Mouse (Mus musculus): ENCODE measurements around the gene Cntnap1. TPM values are rescaled to one million over a fixed set of nuclear protein-coding genes. Genes with fewer than 3 reads are reported as not detected.

Gene Cntnap1
- polyA plus RNA-seq, 1 experiment = 0.28 TPM

DNA sequence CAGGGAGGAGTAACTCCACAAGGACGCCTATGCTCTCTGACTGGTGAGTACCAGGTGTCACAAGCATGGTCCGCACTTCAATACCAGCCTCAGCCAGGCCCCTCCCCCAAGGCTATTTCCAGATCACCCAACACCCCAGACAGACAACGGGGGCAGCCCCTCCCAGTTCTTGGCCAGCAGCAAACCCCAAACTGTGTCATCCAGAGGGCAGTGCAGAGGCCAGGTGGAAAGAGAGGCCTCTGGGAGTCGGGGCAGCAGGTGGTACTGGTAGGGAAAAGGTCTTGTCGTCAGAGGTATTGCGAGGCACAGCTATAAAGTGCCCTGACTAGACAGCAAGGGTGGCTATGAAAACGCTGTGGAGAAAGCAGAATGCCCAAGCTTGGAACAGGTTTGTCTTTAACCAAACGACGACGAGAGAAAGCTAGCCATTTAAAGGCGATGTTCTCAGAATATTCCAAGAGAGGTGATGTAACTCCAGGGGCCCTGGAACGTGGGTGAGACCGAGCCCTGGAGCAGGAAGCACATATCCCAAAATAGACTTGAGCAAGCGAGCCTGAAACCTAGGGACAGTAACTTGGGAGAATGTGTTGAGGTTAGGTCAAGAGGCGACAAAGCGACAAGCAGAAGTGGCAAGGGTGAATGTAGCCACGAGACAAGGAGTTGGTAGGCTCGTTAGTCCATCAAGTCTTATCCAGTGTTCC lies 40.1 kb upstream of the Cntnap1 start:
- Histone ChIP-seq H3K79me2 (ENCODE audit: control insufficient read depth, insufficient read depth) (no peaks in the 10 kb centered on the region), H3K36me3 (ENCODE audit: control insufficient read depth, insufficient read depth) (peaks cover 15% of the 10 kb centered on the region), H3ac (ENCODE audit: control insufficient read depth, insufficient read length, low read depth) (no peak overlapping the region), H3K27me3 (ENCODE audit: control insufficient read depth, insufficient read depth, insufficient read length) (no peaks in the 10 kb centered on the region), H3K79me3 (ENCODE audit: low read depth) (no peaks in the 10 kb centered on the region), H3K4me3 (ENCODE audit: insufficient read depth, poor library complexity, severe bottlenecking) (no peak overlapping the region)
- TF ChIP-seq MAX (IDR thresholded peaks at IDR 0.05) (no peak), MYOD1 (IDR thresholded peaks at IDR 0.05; ENCODE audit: control insufficient read depth, insufficient read length, low read depth) (no peak), CTCF (IDR thresholded peaks at IDR 0.05; ENCODE audit: control insufficient read depth, insufficient read depth, insufficient read length) (no peak)

DNA sequence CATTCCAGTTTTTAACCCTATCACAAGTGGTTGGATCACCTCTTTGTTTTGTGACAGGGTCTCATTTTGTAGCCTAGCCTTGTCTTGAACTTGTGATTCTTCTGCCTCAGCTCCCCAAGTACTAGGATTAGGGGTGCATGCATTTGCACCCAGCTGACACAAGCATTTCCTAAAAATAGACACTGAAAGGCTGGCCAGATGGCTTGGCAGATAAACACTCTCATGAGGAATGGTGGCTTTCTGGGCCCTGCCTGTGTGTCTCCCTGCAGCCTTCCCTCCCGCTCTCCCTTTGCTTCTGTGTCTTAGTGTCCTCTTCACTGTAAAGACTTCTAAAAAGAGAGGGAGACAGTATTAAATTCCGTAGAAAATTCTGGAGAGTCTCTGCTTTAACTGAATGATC lies 39.1 kb upstream of the Cntnap1 start:
- Histone ChIP-seq H3K79me2 (ENCODE audit: control insufficient read depth, insufficient read depth) (no peaks in the 10 kb centered on the region), H3ac (ENCODE audit: control insufficient read depth, insufficient read length, low read depth) (no peak overlapping the region), H3K27me3 (ENCODE audit: control insufficient read depth, insufficient read depth, insufficient read length) (no peaks in the 10 kb centered on the region), H3K36me3 (ENCODE audit: control insufficient read depth, insufficient read depth) (peaks cover 7% of the 10 kb centered on the region), H3K79me3 (ENCODE audit: low read depth) (no peaks in the 10 kb centered on the region), H3K4me3 (ENCODE audit: insufficient read depth, poor library complexity, severe bottlenecking) (no peak overlapping the region)
- no peak for TF ChIP-seq USF1 (IDR thresholded peaks at IDR 0.05; ENCODE audit: low read depth)
- TF ChIP-seq CEBPB (IDR thresholded peaks at IDR 0.05; ENCODE audit: low read depth) = no peak
- no peak for TF ChIP-seq MYOD1 (IDR thresholded peaks at IDR 0.05; ENCODE audit: control insufficient read depth, insufficient read length, low read depth)
- no peak for TF ChIP-seq FOSL1 (IDR thresholded peaks at IDR 0.05; ENCODE audit: insufficient read depth, low read length, poor library complexity, severe bottlenecking)
- TF ChIP-seq CTCF (IDR thresholded peaks at IDR 0.05; ENCODE audit: control insufficient read depth, insufficient read depth, insufficient read length) = no peak
- no peak for TF ChIP-seq MYOG (IDR thresholded peaks at IDR 0.05; ENCODE audit: control insufficient read depth, extremely low read depth, insufficient read length)
- no peak for TF ChIP-seq MAX (IDR thresholded peaks at IDR 0.05)

DNA sequence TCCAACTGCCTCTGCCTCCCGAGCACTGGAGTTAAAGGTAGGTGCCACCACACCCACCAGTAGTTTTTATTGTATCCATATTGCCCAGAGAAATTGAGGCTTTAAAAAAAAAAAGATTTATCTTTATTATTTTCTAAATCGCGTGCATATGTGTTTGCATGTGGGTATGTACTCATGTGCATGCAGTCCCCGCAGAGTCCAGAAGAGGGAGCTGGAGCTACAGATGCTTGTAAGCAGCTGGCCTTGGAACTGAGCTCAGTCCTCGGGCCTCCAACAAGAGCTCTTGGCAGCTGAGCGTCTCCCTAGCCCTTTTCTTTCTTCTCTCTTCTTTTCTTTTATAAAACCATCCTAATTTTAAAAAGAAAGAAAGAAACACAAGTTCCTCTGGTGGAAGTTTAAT lies 38.6 kb upstream of the Cntnap1 start:
- Histone ChIP-seq H3K79me2 (ENCODE audit: control insufficient read depth, insufficient read depth) (no peaks in the 10 kb centered on the region), H3ac (ENCODE audit: control insufficient read depth, insufficient read length, low read depth) (no peak overlapping the region), H3K79me3 (ENCODE audit: low read depth) (no peaks in the 10 kb centered on the region), H3K36me3 (ENCODE audit: control insufficient read depth, insufficient read depth) (peaks cover 1% of the 10 kb centered on the region), H3K4me3 (ENCODE audit: insufficient read depth, poor library complexity, severe bottlenecking) (no peak overlapping the region), H3K27me3 (ENCODE audit: control insufficient read depth, insufficient read depth, insufficient read length) (no peaks in the 10 kb centered on the region)
- TF ChIP-seq CTCF (IDR thresholded peaks at IDR 0.05; ENCODE audit: control insufficient read depth, insufficient read depth, insufficient read length) = no peak
- TF ChIP-seq FOSL1 (IDR thresholded peaks at IDR 0.05; ENCODE audit: insufficient read depth, low read length, poor library complexity, severe bottlenecking) = no peak
- no peak for TF ChIP-seq CEBPB (IDR thresholded peaks at IDR 0.05; ENCODE audit: low read depth)
- no peak for TF ChIP-seq MYOD1 (IDR thresholded peaks at IDR 0.05; ENCODE audit: control insufficient read depth, insufficient read length, low read depth)
- TF ChIP-seq MAX (IDR thresholded peaks at IDR 0.05) = no peak
- no peak for TF ChIP-seq MYOG (IDR thresholded peaks at IDR 0.05; ENCODE audit: control insufficient read depth, extremely low read depth, insufficient read length)
- TF ChIP-seq USF1 (IDR thresholded peaks at IDR 0.05; ENCODE audit: low read depth) = no peak

DNA sequence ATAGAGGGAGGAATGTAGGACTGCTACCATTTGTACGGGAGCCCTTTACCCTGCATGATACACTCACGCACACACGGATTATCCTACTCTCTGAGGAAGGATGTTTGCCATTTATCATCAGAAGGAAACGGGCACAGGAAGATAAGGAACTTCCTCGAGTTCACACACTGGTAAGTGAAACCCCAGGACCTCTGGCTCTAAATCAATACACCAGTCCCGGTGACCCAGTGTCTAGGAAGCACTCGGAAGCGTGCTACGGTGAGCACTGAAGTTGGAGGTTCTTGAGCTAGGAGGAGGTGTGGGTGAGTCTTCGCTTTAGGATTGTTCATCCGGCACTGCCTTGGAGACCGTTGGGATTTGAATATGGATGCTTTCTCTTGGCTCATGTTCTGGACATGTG lies 37.3 kb upstream of the Cntnap1 start:
- TF ChIP-seq USF1 (IDR thresholded peaks at IDR 0.05; ENCODE audit: low read depth) = no peak
- TF ChIP-seq CEBPB (IDR thresholded peaks at IDR 0.05; ENCODE audit: low read depth) = no peak
- Histone ChIP-seq H3K79me2 (ENCODE audit: control insufficient read depth, insufficient read depth) (no peaks in the 10 kb centered on the region), H3ac (ENCODE audit: control insufficient read depth, insufficient read length, low read depth) (no peak overlapping the region), H3K79me3 (ENCODE audit: low read depth) (no peaks in the 10 kb centered on the region), H3K36me3 (ENCODE audit: control insufficient read depth, insufficient read depth) (no peaks in the 10 kb centered on the region), H3K4me3 (ENCODE audit: insufficient read depth, poor library complexity, severe bottlenecking) (no peak overlapping the region), H3K27me3 (ENCODE audit: control insufficient read depth, insufficient read depth, insufficient read length) (no peaks in the 10 kb centered on the region)

DNA sequence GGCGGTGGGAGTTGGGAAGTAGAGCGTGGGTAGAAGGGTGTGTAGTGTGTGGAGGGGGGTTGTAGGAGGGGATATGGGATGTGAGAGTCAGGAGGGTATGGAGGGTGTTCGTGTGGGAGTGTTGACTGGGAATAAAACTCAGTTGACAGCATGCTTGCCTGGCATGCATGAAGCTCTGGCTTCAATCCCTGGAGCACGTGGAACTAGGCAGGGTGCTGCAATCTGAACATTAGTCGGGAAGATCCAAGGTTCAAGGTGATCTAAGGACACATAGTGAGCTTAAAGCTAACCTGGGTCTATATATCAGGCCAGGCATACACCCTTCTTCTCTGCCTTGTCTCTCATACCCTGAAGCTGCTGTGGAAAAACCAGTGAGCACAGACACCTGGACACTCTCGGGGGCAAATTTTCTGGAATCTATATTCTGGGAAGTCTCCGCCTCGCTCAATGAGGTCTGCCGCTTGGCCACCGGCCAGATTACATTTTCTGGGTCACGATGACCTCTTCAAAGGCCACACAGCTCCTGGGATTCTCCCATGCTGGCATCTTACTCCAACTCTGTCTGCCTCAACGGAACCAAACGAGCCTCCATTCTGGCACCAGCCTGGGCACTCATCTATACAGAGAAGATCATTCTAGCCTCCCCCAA lies 36.0 kb upstream of the Cntnap1 start:
- Histone ChIP-seq H3K79me3 (ENCODE audit: low read depth) (no peaks in the 10 kb centered on the region), H3K4me3 (ENCODE audit: insufficient read depth, poor library complexity, severe bottlenecking) (no peak overlapping the region), H3ac (ENCODE audit: control insufficient read depth, insufficient read length, low read depth) (no peak overlapping the region), H3K27me3 (ENCODE audit: control insufficient read depth, insufficient read depth, insufficient read length) (no peaks in the 10 kb centered on the region), H3K79me2 (ENCODE audit: control insufficient read depth, insufficient read depth) (no peaks in the 10 kb centered on the region), H3K36me3 (ENCODE audit: control insufficient read depth, insufficient read depth) (no peaks in the 10 kb centered on the region)
- TF ChIP-seq CEBPB (IDR thresholded peaks at IDR 0.05; ENCODE audit: low read depth) (no peak), MYOD1 (IDR thresholded peaks at IDR 0.05; ENCODE audit: control insufficient read depth, insufficient read length, low read depth) (no peak), MYOG (IDR thresholded peaks at IDR 0.05; ENCODE audit: control insufficient read depth, extremely low read depth, insufficient read length) (no peak), FOSL1 (IDR thresholded peaks at IDR 0.05; ENCODE audit: insufficient read depth, low read length, poor library complexity, severe bottlenecking) (no peak), CTCF (IDR thresholded peaks at IDR 0.05; ENCODE audit: control insufficient read depth, insufficient read depth, insufficient read length) (no peak), MAX (IDR thresholded peaks at IDR 0.05) (no peak), USF1 (IDR thresholded peaks at IDR 0.05; ENCODE audit: low read depth) (no peak)

DNA sequence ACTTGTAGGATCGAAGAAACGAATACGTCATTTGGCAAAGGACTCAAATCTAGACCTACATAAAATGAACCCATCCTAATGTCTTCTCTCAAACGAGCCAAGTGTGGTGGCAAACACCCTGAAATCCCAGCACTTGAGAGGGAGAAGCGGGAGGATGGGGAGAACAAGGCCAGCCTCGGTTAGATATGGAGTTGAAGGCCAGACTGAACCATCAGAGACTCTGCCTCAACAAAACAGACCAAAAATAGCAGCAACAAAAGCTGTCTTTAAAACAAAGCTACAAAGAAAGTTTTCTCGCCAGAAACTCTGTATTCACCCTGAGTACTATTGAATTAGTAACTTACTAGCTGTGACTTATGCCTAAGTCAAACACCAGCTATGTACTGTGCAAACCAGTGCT lies 33.3 kb upstream of the Cntnap1 start:
- Histone ChIP-seq H3K4me3 (ENCODE audit: insufficient read depth, poor library complexity, severe bottlenecking) (no peak overlapping the region), H3K79me2 (ENCODE audit: control insufficient read depth, insufficient read depth) (no peaks in the 10 kb centered on the region), H3K36me3 (ENCODE audit: control insufficient read depth, insufficient read depth) (no peaks in the 10 kb centered on the region), H3K79me3 (ENCODE audit: low read depth) (no peaks in the 10 kb centered on the region), H3ac (ENCODE audit: control insufficient read depth, insufficient read length, low read depth) (no peak overlapping the region), H3K27me3 (ENCODE audit: control insufficient read depth, insufficient read depth, insufficient read length) (no peaks in the 10 kb centered on the region)
- no peak for TF ChIP-seq MYOG (IDR thresholded peaks at IDR 0.05; ENCODE audit: control insufficient read depth, extremely low read depth, insufficient read length)
- no peak for TF ChIP-seq USF1 (IDR thresholded peaks at IDR 0.05; ENCODE audit: low read depth)
- TF ChIP-seq MYOD1 (IDR thresholded peaks at IDR 0.05; ENCODE audit: control insufficient read depth, insufficient read length, low read depth) = no peak
- TF ChIP-seq FOSL1 (IDR thresholded peaks at IDR 0.05; ENCODE audit: insufficient read depth, low read length, poor library complexity, severe bottlenecking) = no peak
- TF ChIP-seq CEBPB (IDR thresholded peaks at IDR 0.05; ENCODE audit: low read depth) = no peak
- TF ChIP-seq MAX (IDR thresholded peaks at IDR 0.05) = no peak
- no peak for TF ChIP-seq CTCF (IDR thresholded peaks at IDR 0.05; ENCODE audit: control insufficient read depth, insufficient read depth, insufficient read length)
